Mouse (Mus musculus): ENCODE measurements at regions not wholly inside any gene's neighbourhood (a gene's known extent, or its start where the extent isn't known, plus 50 kb on each side); places are given as distances from the start of the nearest gene placed in this dataset.

DNA sequence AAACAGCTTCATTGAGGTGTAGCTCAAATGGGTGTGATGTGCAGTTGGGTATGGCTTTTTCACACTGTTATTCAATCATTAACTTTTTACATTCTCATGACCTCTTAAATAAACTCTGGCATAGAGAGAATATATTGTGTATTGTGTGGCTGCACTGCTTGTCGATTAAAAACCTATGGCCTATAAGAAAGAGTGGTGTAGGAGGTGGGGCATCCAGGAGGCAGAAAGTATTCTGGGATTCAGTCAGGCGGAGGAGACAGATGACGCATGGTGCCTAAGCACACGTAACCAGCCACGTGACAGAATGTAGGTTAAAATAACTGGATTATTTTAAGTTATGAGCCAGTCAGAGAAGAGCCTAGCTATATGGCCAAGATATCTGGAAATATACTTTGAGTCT lies 78.2 kb upstream of the Slc16a7 start:
- 89% methylated on average over 5 of the region's 5 CpGs for WGBS
- H3K4me1 ChIP-seq (ENCODE audit: control insufficient read depth, insufficient read depth, low read depth, low read length), result no peaks in the 10 kb centered on the region
- H3K36me3 ChIP-seq (ENCODE audit: control insufficient read depth, insufficient read depth, low read length), result no peaks in the 10 kb centered on the region
- no peaks in the 10 kb centered on the region for H3K9me3 ChIP-seq (ENCODE audit: control insufficient read depth, low read length)
- no peak overlapping the region for H3K4me2 ChIP-seq (ENCODE audit: low read length)
- ATAC-seq, result no peak
- no peak overlapping the region for H3K4me3 ChIP-seq (ENCODE audit: low read length)
- no peaks in the 10 kb centered on the region for H3K27me3 ChIP-seq (replicated peaks; ENCODE audit: control insufficient read depth, insufficient read depth, low read length)
- no peak overlapping the region for H3K27ac ChIP-seq (ENCODE audit: low read depth, low read length)
- no peak overlapping the region for H3K9ac ChIP-seq (ENCODE audit: low read depth, low read length)

DNA sequence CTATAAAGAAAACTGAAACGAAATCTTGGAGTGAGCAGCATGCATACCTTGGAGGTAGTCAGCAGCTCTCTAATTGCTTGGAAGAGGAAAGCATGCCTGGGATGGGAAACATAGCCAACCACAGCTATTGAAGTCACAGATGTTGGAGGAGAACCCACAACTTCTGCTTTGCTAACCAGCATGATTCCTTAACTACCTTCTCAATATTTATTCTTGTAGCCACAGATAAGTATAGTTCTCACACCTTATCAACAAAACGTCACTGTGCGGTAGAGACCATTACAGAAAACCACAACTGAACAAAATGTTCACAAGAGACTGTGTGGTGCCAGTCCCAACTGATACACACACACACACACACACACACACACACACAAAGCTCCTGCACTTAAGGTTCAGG lies 99.1 kb upstream of the Slc16a7 start:
- no peak for ATAC-seq
- 90% methylated on average over 3 of the region's 3 CpGs for WGBS
- H3K4me3 ChIP-seq (ENCODE audit: low read length), result no peak overlapping the region

DNA sequence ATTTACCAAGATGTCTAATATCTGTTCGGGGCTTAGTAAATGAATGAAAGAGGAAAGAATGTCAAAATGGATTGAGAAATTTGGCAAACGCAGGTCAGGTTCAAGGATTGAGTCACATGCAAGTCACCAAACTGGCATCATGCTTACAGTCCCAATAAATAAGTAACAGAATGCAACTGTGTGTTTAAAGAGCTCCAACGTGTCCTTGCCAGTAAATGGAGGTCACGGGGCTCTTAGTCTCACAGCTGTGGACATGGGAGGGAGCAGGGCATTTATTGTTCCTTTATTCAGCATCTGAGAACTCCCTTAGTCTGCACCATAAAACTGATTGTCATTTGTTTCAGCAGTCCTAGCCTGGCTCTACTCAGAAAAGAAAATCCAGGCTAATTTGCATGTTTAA lies 101.1 kb upstream of the Slc16a7 start:
- H3K9me3 ChIP-seq (ENCODE audit: control insufficient read depth, low read length), result no peaks in the 10 kb centered on the region
- no peak overlapping the region for H3K4me3 ChIP-seq (ENCODE audit: low read length)
- no peaks in the 10 kb centered on the region for H3K4me1 ChIP-seq (ENCODE audit: control insufficient read depth, insufficient read depth, low read depth, low read length)
- H3K36me3 ChIP-seq (ENCODE audit: control insufficient read depth, insufficient read depth, low read length), result no peaks in the 10 kb centered on the region
- no peak for ATAC-seq
- no peaks in the 10 kb centered on the region for H3K27me3 ChIP-seq (replicated peaks; ENCODE audit: control insufficient read depth, insufficient read depth, low read length)
- no peak overlapping the region for H3K9ac ChIP-seq (ENCODE audit: low read depth, low read length)
- WGBS, result 53% methylated on average over 4 of the region's 4 CpGs
- no peak overlapping the region for H3K27ac ChIP-seq (ENCODE audit: low read depth, low read length)
- H3K4me2 ChIP-seq (ENCODE audit: low read length), result no peak overlapping the region

More for the DNA sequence above, 99.1 kb upstream of the Slc16a7 start:
- H3K27me3 ChIP-seq (replicated peaks; ENCODE audit: control insufficient read depth, insufficient read depth, low read length), result no peaks in the 10 kb centered on the region
- no peak overlapping the region for H3K27ac ChIP-seq (ENCODE audit: low read depth, low read length)
- no peak overlapping the region for H3K4me2 ChIP-seq (ENCODE audit: low read length)
- no peaks in the 10 kb centered on the region for H3K36me3 ChIP-seq (ENCODE audit: control insufficient read depth, insufficient read depth, low read length)
- no peaks in the 10 kb centered on the region for H3K9me3 ChIP-seq (ENCODE audit: control insufficient read depth, low read length)
- no peaks in the 10 kb centered on the region for H3K4me1 ChIP-seq (ENCODE audit: control insufficient read depth, insufficient read depth, low read depth, low read length)
- no peak overlapping the region for H3K9ac ChIP-seq (ENCODE audit: low read depth, low read length)

DNA sequence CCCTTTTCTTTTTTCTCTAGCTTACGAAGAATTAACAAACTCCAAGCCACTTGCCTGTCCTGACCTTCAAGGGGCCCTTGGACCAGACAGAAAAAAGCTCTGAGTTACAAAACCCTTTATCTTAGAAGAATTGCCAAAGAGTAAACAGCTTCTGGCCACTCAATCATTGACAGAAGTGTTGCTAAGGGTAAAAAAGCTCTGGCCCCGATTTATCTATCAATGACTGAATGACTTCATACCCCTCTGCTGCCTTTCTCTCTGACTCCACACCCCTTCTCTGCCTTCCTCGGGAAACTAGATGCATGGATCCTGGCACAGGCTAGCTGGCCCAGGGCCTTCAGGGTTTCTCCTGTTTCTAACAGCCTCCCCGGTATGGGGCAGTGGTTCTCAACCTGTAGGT lies 105.2 kb upstream of the Slc16a7 start:
- WGBS, result 75% methylated on average over 4 of the region's 4 CpGs
- H3K4me2 ChIP-seq (ENCODE audit: low read length), result no peak overlapping the region
- no peaks in the 10 kb centered on the region for H3K27me3 ChIP-seq (replicated peaks; ENCODE audit: control insufficient read depth, insufficient read depth, low read length)
- H3K4me3 ChIP-seq (ENCODE audit: low read length), result no peak overlapping the region
- H3K36me3 ChIP-seq (ENCODE audit: control insufficient read depth, insufficient read depth, low read length), result no peaks in the 10 kb centered on the region
- H3K27ac ChIP-seq (ENCODE audit: low read depth, low read length), result no peak overlapping the region
- no peak for ATAC-seq
- no peaks in the 10 kb centered on the region for H3K4me1 ChIP-seq (ENCODE audit: control insufficient read depth, insufficient read depth, low read depth, low read length)
- no peaks in the 10 kb centered on the region for H3K9me3 ChIP-seq (ENCODE audit: control insufficient read depth, low read length)
- H3K9ac ChIP-seq (ENCODE audit: low read depth, low read length), result no peak overlapping the region

DNA sequence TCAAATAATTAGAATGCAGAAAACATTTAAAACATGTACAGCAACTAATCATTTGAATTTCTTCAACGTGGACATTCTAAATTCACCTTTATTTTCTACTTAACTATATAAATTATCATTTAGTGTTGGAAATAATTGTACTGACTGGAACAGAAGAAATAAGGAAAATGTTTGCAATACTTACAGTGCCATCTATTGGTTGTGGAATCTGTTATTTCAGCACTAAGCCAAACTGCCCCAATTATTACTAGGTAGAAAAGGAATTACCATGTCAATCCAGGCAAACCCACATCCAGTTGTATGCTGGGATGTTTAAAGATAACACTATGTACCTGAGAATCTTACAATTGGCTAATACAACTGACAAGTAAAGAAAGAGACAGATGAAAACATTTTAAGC lies 109.1 kb upstream of the Slc16a7 start:
- Histone ChIP-seq H3K9me3 (ENCODE audit: control insufficient read depth, low read length) (no peaks in the 10 kb centered on the region), H3K4me1 (ENCODE audit: control insufficient read depth, insufficient read depth, low read depth, low read length) (no peaks in the 10 kb centered on the region), H3K36me3 (ENCODE audit: control insufficient read depth, insufficient read depth, low read length) (no peaks in the 10 kb centered on the region), H3K4me3 (ENCODE audit: low read length) (no peak overlapping the region), H3K27me3 (replicated peaks; ENCODE audit: control insufficient read depth, insufficient read depth, low read length) (no peaks in the 10 kb centered on the region), H3K27ac (ENCODE audit: low read depth, low read length) (no peak overlapping the region), H3K9ac (ENCODE audit: low read depth, low read length) (no peak overlapping the region), H3K4me2 (ENCODE audit: low read length) (no peak overlapping the region)
- 41% methylated on average over 1 of the region's 1 CpGs for WGBS
- no peak for ATAC-seq

DNA sequence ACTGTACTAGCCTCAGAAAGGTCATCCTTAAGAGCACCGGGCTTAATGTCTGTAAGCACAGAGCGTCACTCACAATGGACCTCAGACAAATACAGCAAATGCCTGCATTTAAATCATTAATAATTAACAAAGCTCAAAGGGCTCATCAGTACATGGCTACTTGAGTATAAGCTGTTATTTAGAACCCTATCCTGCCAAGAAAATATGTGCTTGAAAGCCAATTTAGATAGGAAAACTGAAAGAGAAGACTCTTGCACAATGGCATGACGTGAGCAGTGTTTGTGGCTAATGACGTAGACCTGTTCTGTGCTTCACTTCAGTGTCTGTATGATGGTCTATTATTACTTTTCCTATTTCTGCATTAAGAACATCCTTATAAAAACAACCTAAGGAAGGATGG lies 111.1 kb upstream of the Slc16a7 start:
- Histone ChIP-seq H3K4me2 (ENCODE audit: low read length) (no peak overlapping the region), H3K9me3 (ENCODE audit: control insufficient read depth, low read length) (no peaks in the 10 kb centered on the region), H3K36me3 (ENCODE audit: control insufficient read depth, insufficient read depth, low read length) (no peaks in the 10 kb centered on the region), H3K9ac (ENCODE audit: low read depth, low read length) (no peak overlapping the region), H3K4me1 (ENCODE audit: control insufficient read depth, insufficient read depth, low read depth, low read length) (no peaks in the 10 kb centered on the region), H3K27ac (ENCODE audit: low read depth, low read length) (no peak overlapping the region), H3K4me3 (ENCODE audit: low read length) (no peak overlapping the region), H3K27me3 (replicated peaks; ENCODE audit: control insufficient read depth, insufficient read depth, low read length) (no peaks in the 10 kb centered on the region)
- WGBS, result 70% methylated on average over 4 of the region's 4 CpGs
- ATAC-seq, result no peak

DNA sequence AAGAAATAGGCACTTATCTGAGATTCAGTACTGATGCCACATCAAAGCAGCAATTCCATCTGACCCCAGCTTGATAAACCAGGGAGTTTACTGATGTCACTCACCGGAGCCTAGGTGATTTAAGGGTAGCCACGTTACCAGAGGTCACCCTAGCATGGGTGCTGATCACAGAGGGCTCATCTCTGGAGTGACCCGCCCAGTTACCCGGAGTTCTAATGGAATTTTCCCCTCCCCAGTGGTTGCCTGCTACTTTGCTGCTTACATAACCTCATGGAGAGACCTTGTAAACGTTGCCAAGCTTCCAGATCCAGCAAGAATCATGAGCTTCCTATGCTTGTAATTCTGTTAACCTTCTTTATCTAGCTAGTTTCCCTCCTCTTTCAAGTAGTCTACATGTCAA lies 125.8 kb upstream of the Slc16a7 start:
- no peak overlapping the region for H3K27ac ChIP-seq (ENCODE audit: low read depth, low read length)
- no peaks in the 10 kb centered on the region for H3K9me3 ChIP-seq (ENCODE audit: control insufficient read depth, low read length)
- WGBS, result 73% methylated on average over 5 of the region's 5 CpGs
- ATAC-seq, result no peak
- H3K9ac ChIP-seq (ENCODE audit: low read depth, low read length), result no peak overlapping the region
- no peaks in the 10 kb centered on the region for H3K4me1 ChIP-seq (ENCODE audit: control insufficient read depth, insufficient read depth, low read depth, low read length)
- H3K4me3 ChIP-seq (ENCODE audit: low read length), result no peak overlapping the region
- H3K36me3 ChIP-seq (ENCODE audit: control insufficient read depth, insufficient read depth, low read length), result no peaks in the 10 kb centered on the region
- no peak overlapping the region for H3K4me2 ChIP-seq (ENCODE audit: low read length)
- no peaks in the 10 kb centered on the region for H3K27me3 ChIP-seq (replicated peaks; ENCODE audit: control insufficient read depth, insufficient read depth, low read length)

DNA sequence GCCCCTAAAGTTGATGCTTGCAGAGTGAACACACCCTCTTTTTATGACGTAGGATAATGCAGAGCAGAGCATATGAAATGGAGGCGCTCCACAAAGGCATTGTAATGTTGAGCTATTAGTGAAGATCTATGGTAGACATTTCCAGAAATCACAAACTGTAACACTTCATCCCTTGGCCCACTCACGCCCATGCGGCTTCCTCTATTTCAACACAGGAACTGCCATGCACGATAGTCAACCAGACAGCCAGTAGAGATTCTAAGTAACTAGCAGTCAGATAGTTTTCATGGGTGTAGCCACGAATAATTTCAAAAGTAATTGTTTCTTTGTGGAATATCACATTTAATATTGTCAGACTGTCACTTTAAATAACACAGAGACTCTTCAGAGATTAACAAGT lies 141.6 kb upstream of the Slc16a7 start:
- H3K4me2 ChIP-seq (ENCODE audit: low read length), result no peak overlapping the region
- no peaks in the 10 kb centered on the region for H3K36me3 ChIP-seq (ENCODE audit: control insufficient read depth, insufficient read depth, low read length)
- no peak overlapping the region for H3K9ac ChIP-seq (ENCODE audit: low read depth, low read length)
- no peak overlapping the region for H3K4me3 ChIP-seq (ENCODE audit: low read length)
- WGBS, result 92% methylated on average over 6 of the region's 6 CpGs
- H3K27ac ChIP-seq (ENCODE audit: low read depth, low read length), result no peak overlapping the region
- no peaks in the 10 kb centered on the region for H3K27me3 ChIP-seq (replicated peaks; ENCODE audit: control insufficient read depth, insufficient read depth, low read length)
- 0 out of 2 replicates have a peak, but pooled peaks cover 2% of the 10 kb centered on the region for H3K9me3 ChIP-seq (ENCODE audit: control insufficient read depth, low read length)
- no peaks in the 10 kb centered on the region for H3K4me1 ChIP-seq (ENCODE audit: control insufficient read depth, insufficient read depth, low read depth, low read length)
- no peak for ATAC-seq

DNA sequence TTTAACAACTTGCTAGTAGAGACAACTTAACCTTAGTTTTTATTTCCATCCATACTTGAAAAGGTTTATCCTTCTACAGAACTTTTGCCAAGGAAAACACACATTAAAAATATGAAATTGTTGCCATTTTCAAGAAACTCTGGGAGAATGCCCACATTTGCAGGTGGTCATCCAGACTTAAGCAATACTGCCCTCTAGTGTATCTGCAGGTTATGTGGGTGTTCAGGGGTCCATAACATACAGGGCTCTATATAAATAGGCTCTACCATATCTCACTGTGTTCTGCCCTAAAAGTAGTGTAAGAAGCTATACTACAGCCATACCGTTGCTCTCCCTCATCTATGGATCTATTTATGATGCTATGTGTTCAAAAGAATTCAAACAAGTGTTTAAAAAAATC lies 149.1 kb upstream of the Slc16a7 start:
- Histone ChIP-seq H3K4me2 (ENCODE audit: low read length) (no peak overlapping the region), H3K27me3 (replicated peaks; ENCODE audit: control insufficient read depth, insufficient read depth, low read length) (no peaks in the 10 kb centered on the region), H3K27ac (ENCODE audit: low read depth, low read length) (no peak overlapping the region), H3K4me3 (ENCODE audit: low read length) (no peak overlapping the region), H3K9ac (ENCODE audit: low read depth, low read length) (no peak overlapping the region), H3K9me3 (ENCODE audit: control insufficient read depth, low read length) (0 out of 2 replicates have a peak, but pooled peaks cover 2% of the 10 kb centered on the region), H3K36me3 (ENCODE audit: control insufficient read depth, insufficient read depth, low read length) (no peaks in the 10 kb centered on the region), H3K4me1 (ENCODE audit: control insufficient read depth, insufficient read depth, low read depth, low read length) (no peaks in the 10 kb centered on the region)
- WGBS, result 48% methylated on average over 1 of the region's 1 CpGs
- ATAC-seq, result no peak

DNA sequence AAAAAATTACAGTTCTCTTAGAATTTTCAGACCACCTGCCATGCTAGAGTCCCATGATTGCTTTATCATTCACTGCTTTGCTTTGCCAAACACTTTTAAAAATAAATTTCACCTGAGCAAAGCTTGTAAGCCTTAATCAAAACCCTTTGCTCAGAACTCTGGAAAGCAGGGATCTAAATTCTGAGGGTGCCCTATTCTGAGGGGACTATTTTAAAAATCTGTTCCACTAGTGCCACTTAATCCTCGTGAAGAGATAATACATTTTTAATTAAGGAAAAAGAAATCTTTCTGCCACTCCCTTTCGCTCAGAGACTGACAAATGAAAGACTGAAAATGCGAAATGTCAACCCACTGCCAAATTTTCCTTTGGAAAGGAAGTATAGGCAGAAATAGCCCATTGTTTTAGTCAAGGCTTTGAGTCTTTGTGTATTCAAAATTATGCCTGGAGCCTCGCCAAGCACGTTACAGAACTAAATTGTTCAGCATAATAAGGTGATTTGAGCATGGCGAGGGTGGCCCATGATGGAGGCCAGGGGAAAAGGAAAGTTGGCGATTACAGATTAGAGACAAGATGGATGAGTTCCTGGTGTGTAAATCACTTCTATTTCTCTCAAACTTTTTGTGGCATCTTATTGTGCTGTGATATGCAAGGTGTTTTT lies 197.4 kb upstream of the Slc16a7 start:
- Histone ChIP-seq H3K27ac (ENCODE audit: low read depth, low read length) (no peak overlapping the region), H3K9ac (ENCODE audit: low read depth, low read length) (no peak overlapping the region), H3K9me3 (ENCODE audit: control insufficient read depth, low read length) (no peaks in the 10 kb centered on the region), H3K36me3 (ENCODE audit: control insufficient read depth, insufficient read depth, low read length) (no peaks in the 10 kb centered on the region), H3K4me2 (ENCODE audit: low read length) (no peak overlapping the region), H3K4me1 (ENCODE audit: control insufficient read depth, insufficient read depth, low read depth, low read length) (no peaks in the 10 kb centered on the region), H3K4me3 (ENCODE audit: low read length) (no peak overlapping the region), H3K27me3 (replicated peaks; ENCODE audit: control insufficient read depth, insufficient read depth, low read length) (no peaks in the 10 kb centered on the region)
- WGBS, result 31% methylated on average over 7 of the region's 7 CpGs
- no peak for ATAC-seq
